Mouse (Mus musculus) right cerebral cortex, postnatal 14 days (tissue): ENCODE measurements around the gene Svop.

Experiments
- DNase-seq: peaks from one replicate; pipeline ENCODE4 v3.0.0; 2022

The Svop gene

GRCm38 (mm10) chr5:114043800-114044199 is 47.6 kb downstream of the Svop start:
- DNase-seq = no peak

GRCm38 (mm10) chr5:114041327-114041930 is 49.9 kb downstream of the Svop start:
- no peak for DNase-seq

- DNase-seq = no peak
Measured at GRCm38 (mm10) chr5:114040911-114041310, 50.5 kb downstream of the Svop start.

- DNase-seq = no peak
Measured at GRCm38 (mm10) chr5:114040508-114040907, 50.9 kb downstream of the Svop start.

GRCm38 (mm10) chr5:114035111-114035510 is 56.3 kb downstream of the Svop start:
- no peak for DNase-seq

GRCm38 (mm10) chr5:114034393-114034792 is 57.0 kb downstream of the Svop start:
- no peak for DNase-seq

- no peak for DNase-seq
Measured at GRCm38 (mm10) chr5:114032161-114032763, 59.1 kb downstream of the Svop start.

- no peak for DNase-seq
Measured at GRCm38 (mm10) chr5:114030652-114031051, 60.7 kb downstream of the Svop start.

- DNase-seq = no peak
Measured at GRCm38 (mm10) chr5:114028111-114028510, 63.3 kb downstream of the Svop start.

GRCm38 (mm10) chr5:114027217-114027944 is 64.0 kb downstream of the Svop start:
- no peak for DNase-seq

GRCm38 (mm10) chr5:114024885-114025284 is 66.5 kb downstream of the Svop start:
- no peak for DNase-seq

GRCm38 (mm10) chr5:114024390-114024789 is 67.0 kb downstream of the Svop start:
- no peak for DNase-seq

GRCm38 (mm10) chr5:114015121-114015520 is 76.2 kb downstream of the Svop start:
- no peak for DNase-seq

- no peak for DNase-seq
Measured at GRCm38 (mm10) chr5:114009049-114009448, 82.3 kb downstream of the Svop start.

- DNase-seq = no peak
Measured at GRCm38 (mm10) chr5:114007753-114008453, 83.5 kb downstream of the Svop start.

- DNase-seq = no peak
Measured at GRCm38 (mm10) chr5:114006974-114007373, 84.4 kb downstream of the Svop start.

GRCm38 (mm10) chr5:114005100-114005499 is 86.3 kb downstream of the Svop start:
- no peak for DNase-seq

- DNase-seq = no peak
Measured at GRCm38 (mm10) chr5:114004573-114004972, 86.8 kb downstream of the Svop start.

- no peak for DNase-seq
Measured at GRCm38 (mm10) chr5:114003542-114003941, 87.8 kb downstream of the Svop start, which contains the start of gene Dao. TSS of gene Dao (plus strand) at chr5:114003703.

- DNase-seq = no peak
Measured at GRCm38 (mm10) chr5:113999382-113999781, 92.0 kb downstream of the Svop start.

GRCm38 (mm10) chr5:113996458-113996857 is 94.9 kb downstream of the Svop start:
- DNase-seq = no peak

GRCm38 (mm10) chr5:113993487-113994465 is 97.6 kb downstream of the Svop start, which contains the start of gene Ssh1:
TSS of gene Ssh1 (minus strand) at chr5:113993894.
- DNase-seq = peak; percentile 88
